Mouse (Mus musculus) MEL (cell line): ENCODE data around the gene Uba52. TPM values are rescaled to one million over a fixed set of nuclear protein-coding genes. Genes with fewer than 3 reads are reported as not detected.
A peak's percentile ranks its signal among the peaks of the same experiment; 100 is the strongest.

ENCODE experiments used
- DNase-seq: peaks from one replicate; pipeline ENCODE4 v3.0.0; 2011; ENCODE audit warnings: low read depth, low spot score
- H3K27ac ChIP-seq: 2 replicates; pipeline ENCODE4 v1.5.1; 2012; ENCODE audit warnings: low read depth, mild to moderate bottlenecking, control low read depth, low read length, moderate library complexity; ENCODE audit not compliant: control insufficient read depth
- H3K27me3 ChIP-seq, 2 experiments: fragments of 150-350 bp in 1 of 2; sonication (generic) in 1 of 2; 2 replicates each; pipeline ENCODE4 v1.6.1; 2012; ENCODE audit warnings: low read length in 2 of 2, mild to moderate bottlenecking in 2 of 2, improper control_type of control experiment in 1 of 2, moderate library complexity in 1 of 2; ENCODE audit not compliant: insufficient read depth in 2 of 2, control insufficient read depth in 1 of 2
- H3K36me3 ChIP-seq, 2 experiments: 2 replicates each; pipeline ENCODE4 v1.6.1; 2012 to 2014; ENCODE audit warnings: low read length in 2 of 2, improper control_type of control experiment in 1 of 2, inconsistent platforms in 1 of 2, mild to moderate bottlenecking in 1 of 2; ENCODE audit not compliant: insufficient read depth in 2 of 2, control insufficient read depth in 1 of 2
- H3K4me1 ChIP-seq, 2 experiments: fragments of 150-350 bp in 1 of 2; sonication (generic) in 1 of 2; 2 replicates each; pipeline ENCODE4 v1.6.1; 2012; ENCODE audit warnings: low read length in 2 of 2, improper control_type of control experiment in 1 of 2, mild to moderate bottlenecking in 1 of 2; ENCODE audit not compliant: insufficient read depth in 2 of 2, control insufficient read depth in 1 of 2
- H3K4me3 ChIP-seq, 2 experiments: fragments of 150-350 bp in 1 of 2; sonication (generic) in 1 of 2; 2 replicates each; pipeline ENCODE4 v1.5.1; 2012; ENCODE audit warnings: low read depth in 2 of 2, low read length in 2 of 2, mild to moderate bottlenecking in 2 of 2, moderate library complexity in 2 of 2, control low read depth in 1 of 2, improper control_type of control experiment in 1 of 2; ENCODE audit not compliant: control insufficient read depth in 1 of 2, insufficient read depth in 1 of 2
- H3K79me2 ChIP-seq: 2 replicates; pipeline ENCODE4 v1.6.1; 2012; ENCODE audit warnings: mild to moderate bottlenecking, low read length, moderate library complexity; ENCODE audit not compliant: control insufficient read depth, poor library complexity, insufficient read depth
- H3K9ac ChIP-seq: 2 replicates; pipeline ENCODE4 v1.6.1; 2012; ENCODE audit warnings: low read depth, mild to moderate bottlenecking, control low read depth, low read length, moderate library complexity; ENCODE audit not compliant: control insufficient read depth, poor library complexity, severe bottlenecking
- H3K9me3 ChIP-seq: fragments of 150-350 bp; sonication (generic); replicated peaks from 2 replicates; pipeline ENCODE4 v1.6.1; 2012; ENCODE audit warnings: mild to moderate bottlenecking, low read length, improper control_type of control experiment, moderate library complexity; ENCODE audit not compliant: insufficient read depth
- CHD1 ChIP-seq: IDR thresholded peaks from 2 replicates; pipeline ENCODE4 v1.6.1; 2012; ENCODE audit warnings: low read depth, mild to moderate bottlenecking, inconsistent platforms, low read length, improper control_type of control experiment
- CHD2 ChIP-seq: IDR thresholded peaks from 2 replicates; pipeline ENCODE4 v1.6.1; 2011; ENCODE audit warnings: low read length, improper control_type of control experiment
- CTCF ChIP-seq, 3 experiments: IDR thresholded peaks in 2 of 3; conservative IDR thresholded peaks in 1 of 3; 2 replicates each; pipeline ENCODE4 v1.5.1; 2011 to 2012; ENCODE audit warnings: low read length in 3 of 3, low read depth in 2 of 3, mild to moderate bottlenecking in 2 of 3, improper control_type of control experiment in 1 of 3, inconsistent platforms in 1 of 3, mixed read lengths in 1 of 3, moderate library complexity in 1 of 3; ENCODE audit not compliant: control insufficient read depth in 1 of 3, insufficient read depth in 1 of 3, poor library complexity in 1 of 3, severe bottlenecking in 1 of 3
- E2F4 ChIP-seq: IDR thresholded peaks from 2 replicates; pipeline ENCODE4 v1.6.1; 2011; ENCODE audit warnings: low read depth, low read length, improper control_type of control experiment, borderline replicate concordance
- EP300 ChIP-seq, 2 experiments: IDR thresholded peaks; 2 replicates each; pipeline ENCODE4 v1.6.1; 2011; ENCODE audit warnings: improper control_type of control experiment in 2 of 2, low read length in 2 of 2, low read depth in 1 of 2, mild to moderate bottlenecking in 1 of 2
- GATA1 ChIP-seq: IDR thresholded peaks from 2 replicates; pipeline ENCODE4 v1.6.1; 2011; ENCODE audit warnings: low read depth, low read length, improper control_type of control experiment
- JUND ChIP-seq: IDR thresholded peaks from 2 replicates; pipeline ENCODE4 v1.6.1; 2011; ENCODE audit warnings: low read depth, mild to moderate bottlenecking, improper control_type of control experiment, low read length
- MXI1 ChIP-seq: IDR thresholded peaks from 2 replicates; pipeline ENCODE4 v1.6.1; 2011; ENCODE audit warnings: mild to moderate bottlenecking, low read depth, low read length, improper control_type of control experiment
- MYC ChIP-seq: IDR thresholded peaks from 2 replicates; pipeline ENCODE4 v1.6.1; 2011; ENCODE audit warnings: low read depth, mild to moderate bottlenecking, low read length, improper control_type of control experiment, moderate library complexity
- POLR2AphosphoS2 ChIP-seq: IDR thresholded peaks from 2 replicates; pipeline ENCODE4 v1.6.1; 2011; ENCODE audit warnings: low read length, improper control_type of control experiment
- POLR2AphosphoS5 ChIP-seq: IDR thresholded peaks from 2 replicates; pipeline ENCODE4 v1.6.1; 2012; ENCODE audit warnings: low read depth, borderline replicate concordance, mild to moderate bottlenecking, inconsistent platforms, low read length, moderate library complexity, mixed read lengths
- SIN3A ChIP-seq: IDR thresholded peaks from 2 replicates; pipeline ENCODE4 v1.6.1; 2012; ENCODE audit warnings: low read length, improper control_type of control experiment, inconsistent platforms
- TBP ChIP-seq: IDR thresholded peaks from 2 replicates; pipeline ENCODE4 v1.8.0; 2011; ENCODE audit warnings: low read depth, low read length, improper control_type of control experiment
- ZKSCAN1 ChIP-seq: IDR thresholded peaks from 2 replicates; pipeline ENCODE4 v1.6.1; 2012; ENCODE audit warnings: low read depth, mild to moderate bottlenecking, inconsistent platforms, low read length, improper control_type of control experiment, moderate library complexity
- ZMIZ1 ChIP-seq: IDR thresholded peaks from 2 replicates; pipeline ENCODE4 v1.6.1; 2012; ENCODE audit warnings: low read depth, mild to moderate bottlenecking, inconsistent platforms, low read length, improper control_type of control experiment, moderate library complexity
- polyA plus RNA-seq, 2 experiments: library from polyadenylated mRNA; stranded (reverse) in 1 of 2; unstranded in 1 of 2; fragments of >175 nt in 1 of 2; fragments of >200 nt in 1 of 2; gene quantifications; 2 replicates each; pipeline versions ENCODE4 v1.2.1 to v1.2.4; 2012; ENCODE audit warnings: low replicate concordance in 2 of 2, low read depth in 1 of 2; ENCODE audit not compliant: insufficient read length in 2 of 2, insufficient read depth in 1 of 2, missing spikeins in 1 of 2
- total RNA-seq: library from RNA; depleted of rRNA; stranded (reverse); fragments of 300-350 nt; gene quantifications from 2 replicates; pipeline ENCODE4 v1.2.3, GENCODE M21; 2012

The Uba52 gene
- total and polyA plus RNA-seq, 3 experiments, result 2,814 to 3,633 TPM; not detected in 1

DNA sequence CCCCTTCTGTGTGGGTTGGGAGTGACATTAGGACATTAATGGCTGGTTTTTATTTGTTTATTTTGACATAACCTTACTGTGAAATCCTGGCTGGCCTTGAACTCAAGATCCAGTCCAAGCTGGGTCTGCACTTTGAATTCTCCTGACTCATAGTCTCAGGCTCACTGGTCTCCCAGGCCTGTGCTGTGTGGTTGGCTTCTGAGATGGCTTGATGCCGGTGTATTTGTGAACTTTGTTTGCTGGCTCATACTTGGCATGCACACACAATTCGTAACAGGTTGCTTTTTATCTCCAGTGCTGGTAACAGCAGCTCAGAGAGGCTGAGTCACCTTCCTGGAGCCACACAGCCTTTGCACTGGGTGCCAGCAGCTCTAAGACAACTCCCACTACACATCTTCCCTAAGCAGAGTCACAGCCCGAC, 19.1 kb upstream of the Uba52 start:
- Histone ChIP-seq H3K9ac (peak overlapping the region; percentile 96), H3K4me3 (peak overlapping the region in 1 of 2 experiments; percentile 7; a peak in 1 of 4 replicates), H3K27me3 (no peaks in the 10 kb centered on the region), H3K27ac (peak overlapping the region; percentile 81), H3K36me3 (peaks cover 0 to 23% of the 10 kb centered on the region in 2 experiments; a peak in 2 of 4 replicates), H3K9me3 (no peaks in the 10 kb centered on the region), H3K79me2 (peaks cover 29% of the 10 kb centered on the region), H3K4me1 (peaks cover 0 to 23% of the 10 kb centered on the region in 2 experiments; a peak in 3 of 4 replicates)
- peak; percentile 28; the same call in 1 of the 2 replicates for TF ChIP-seq GATA1
- no peak for TF ChIP-seq POLR2AphosphoS5
- peak in 1 of 2 experiments; percentile 19; a peak in 1 of 4 replicates for TF ChIP-seq EP300 (IDR thresholded peaks at IDR 0.05; ENCODE audit: low read depth in 1 of 2, low read length in 2 of 2)
- TF ChIP-seq CHD1, result no peak
- 0 out of 2 replicates have a peak, but pooled peaks have one; percentile 37 for TF ChIP-seq TBP
- DNase-seq, result peak; percentile 80

DNA sequence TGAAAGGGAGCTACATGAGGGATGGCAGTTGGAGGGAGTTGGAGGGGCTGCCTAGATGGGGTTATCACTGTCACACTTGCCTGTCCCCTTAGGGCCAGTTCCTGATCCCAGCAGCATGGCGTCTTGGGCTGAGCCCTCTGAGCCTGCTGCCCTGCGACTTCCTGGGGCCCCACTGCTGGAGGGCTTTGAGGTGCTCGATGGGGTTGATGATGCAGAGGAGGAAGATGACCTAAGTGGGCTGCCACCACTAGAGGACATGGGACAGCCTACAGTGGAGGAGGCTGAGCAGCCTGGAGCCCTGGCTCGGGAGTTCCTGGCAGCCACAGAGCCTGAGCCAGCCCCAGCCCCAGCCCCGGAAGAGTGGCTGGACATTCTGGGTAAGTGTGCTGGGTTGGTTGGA, 18.7 kb upstream of the Uba52 start:
- TF ChIP-seq POLR2AphosphoS2 (0 out of 2 replicates have a peak, but pooled peaks have one; percentile 15), E2F4 (no peak), JUND (no peak)
- Histone ChIP-seq H3K4me1 (peaks cover 0 to 23% of the 10 kb centered on the region in 2 experiments; a peak in 3 of 4 replicates), H3K79me2 (peaks cover 29% of the 10 kb centered on the region), H3K4me3 (peak overlapping the region in 1 of 2 experiments; percentile 7; a peak in 1 of 4 replicates), H3K9ac (peak overlapping the region; percentile 96), H3K36me3 (peaks cover 0 to 23% of the 10 kb centered on the region in 2 experiments; a peak in 2 of 4 replicates), H3K27me3 (no peaks in the 10 kb centered on the region), H3K27ac (peak overlapping the region; percentile 81), H3K9me3 (no peaks in the 10 kb centered on the region)
- DNase-seq, result peak; percentile 40

DNA sequence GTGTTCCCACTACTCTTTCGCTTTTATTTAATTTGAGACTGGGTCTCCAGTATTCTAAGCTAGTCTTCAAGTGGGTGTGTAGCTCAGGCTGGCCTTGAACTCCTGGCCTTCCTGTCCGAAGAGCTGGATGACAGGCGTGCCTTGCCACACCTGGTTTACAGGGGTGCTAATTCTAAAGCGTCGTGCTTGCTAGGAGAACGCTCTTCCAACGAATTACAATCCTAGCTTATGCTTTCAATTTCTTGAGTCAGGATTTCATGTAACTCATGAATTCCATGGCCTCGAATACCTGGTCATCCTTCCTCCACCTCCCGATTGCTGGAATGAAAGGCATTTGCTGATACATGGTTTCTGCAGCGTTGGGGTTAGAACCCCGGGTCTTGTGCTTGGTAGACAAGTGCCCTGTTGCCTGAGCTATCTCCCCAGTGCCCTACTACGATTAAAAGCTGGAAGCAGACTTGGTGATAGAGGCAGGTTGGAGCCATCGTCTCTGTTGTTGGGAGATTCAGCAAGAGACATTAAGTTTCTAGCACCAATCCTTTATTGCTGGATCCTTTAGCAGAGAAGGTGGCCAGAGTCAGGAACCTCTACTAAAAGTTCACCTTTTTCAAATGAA, 17.7 kb upstream of the Uba52 start:
- peaks cover 0 to 30% of the 10 kb centered on the region in 2 experiments; a peak in 2 of 4 replicates for H3K36me3 ChIP-seq
- H3K9ac ChIP-seq, result peak overlapping the region; percentile 96
- H3K4me1 ChIP-seq, result peaks cover 0 to 28% of the 10 kb centered on the region in 2 experiments; a peak in 3 of 4 replicates
- no peaks in the 10 kb centered on the region for H3K27me3 ChIP-seq
- peak; percentile 67 for DNase-seq
- peak overlapping the region; percentile 70 to 98 for H3K4me3 ChIP-seq
- 0 out of 2 replicates have a peak, but pooled peaks have one; percentile 42 for TF ChIP-seq CHD1
- no peak for TF ChIP-seq POLR2AphosphoS5
- TF ChIP-seq ZKSCAN1, result no peak
- TF ChIP-seq MXI1, result peak; percentile 67; the same call in 1 of the 2 replicates
- no peak for TF ChIP-seq CHD2
- TF ChIP-seq CTCF (IDR thresholded peaks at IDR 0.05 in 2 of 3, conservative IDR thresholded peaks at IDR 0.05 in 1 of 3; ENCODE audit: control insufficient read depth in 1 of 3, insufficient read depth in 1 of 3, low read depth in 2 of 3, low read length in 3 of 3, poor library complexity in 1 of 3, severe bottlenecking in 1 of 3), result no peak
- TF ChIP-seq TBP, result peak; percentile 78
- no peak for TF ChIP-seq SIN3A
- TF ChIP-seq MYC, result 0 out of 2 replicates have a peak, but pooled peaks have one; percentile 18
- TF ChIP-seq ZMIZ1, result no peak
- TF ChIP-seq, all 39 proteins: peak for 4
- no peaks in the 10 kb centered on the region for H3K9me3 ChIP-seq
- H3K27ac ChIP-seq, result peak overlapping the region; percentile 81
- H3K79me2 ChIP-seq, result peaks cover 29% of the 10 kb centered on the region
